Mouse (Mus musculus): ENCODE measurements around the gene Rpl15.
"Not testable (repeated sequence)": the region's sequence is repeated elsewhere in the genome, so short reads cannot be mapped to it uniquely, and the experiment has no call there.

Rpl15 gene

DNA sequence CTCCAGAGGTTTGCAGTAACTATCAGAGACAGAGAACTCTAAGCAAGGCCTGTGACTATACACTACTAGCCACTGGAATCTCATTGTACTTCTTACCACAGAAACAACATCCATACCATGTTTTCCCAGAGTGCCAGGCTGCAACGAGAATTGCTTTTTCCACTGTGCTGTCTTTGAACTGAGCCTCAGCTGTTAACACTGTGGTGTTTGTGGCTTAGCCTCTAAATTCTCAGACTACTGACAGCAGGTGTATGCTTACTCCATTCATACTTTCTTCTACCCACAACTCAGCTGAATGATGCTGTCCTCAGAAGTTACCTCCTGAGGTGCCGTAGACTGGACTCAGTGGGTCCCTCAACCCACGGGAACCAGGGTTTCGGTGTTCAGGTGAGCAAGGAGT lies 29.4 kb downstream of the Rpl15 start:
- DNase-seq (ENCODE audit: low spot score), result no peak

DNA sequence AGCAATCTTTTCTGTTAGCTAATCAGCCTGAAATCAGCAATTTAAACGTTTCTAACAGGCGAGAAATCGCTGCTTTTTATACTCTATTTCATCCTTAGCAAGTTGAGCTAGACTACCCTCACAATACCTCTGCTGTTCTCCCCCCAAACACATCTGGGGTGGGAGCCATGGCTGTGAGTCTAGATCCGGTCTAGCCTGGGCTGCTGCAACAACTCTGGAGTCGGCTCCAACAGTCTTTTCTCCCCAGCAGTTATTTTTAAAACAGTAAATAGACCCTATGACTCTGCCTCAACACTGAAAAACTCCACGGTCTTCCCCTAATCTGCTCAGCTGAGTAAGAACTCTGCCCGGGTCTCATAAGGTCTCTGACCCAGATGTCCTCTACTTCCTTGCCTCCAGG lies 31.1 kb downstream of the Rpl15 start:
- no peak for DNase-seq (ENCODE audit: low spot score)

DNA sequence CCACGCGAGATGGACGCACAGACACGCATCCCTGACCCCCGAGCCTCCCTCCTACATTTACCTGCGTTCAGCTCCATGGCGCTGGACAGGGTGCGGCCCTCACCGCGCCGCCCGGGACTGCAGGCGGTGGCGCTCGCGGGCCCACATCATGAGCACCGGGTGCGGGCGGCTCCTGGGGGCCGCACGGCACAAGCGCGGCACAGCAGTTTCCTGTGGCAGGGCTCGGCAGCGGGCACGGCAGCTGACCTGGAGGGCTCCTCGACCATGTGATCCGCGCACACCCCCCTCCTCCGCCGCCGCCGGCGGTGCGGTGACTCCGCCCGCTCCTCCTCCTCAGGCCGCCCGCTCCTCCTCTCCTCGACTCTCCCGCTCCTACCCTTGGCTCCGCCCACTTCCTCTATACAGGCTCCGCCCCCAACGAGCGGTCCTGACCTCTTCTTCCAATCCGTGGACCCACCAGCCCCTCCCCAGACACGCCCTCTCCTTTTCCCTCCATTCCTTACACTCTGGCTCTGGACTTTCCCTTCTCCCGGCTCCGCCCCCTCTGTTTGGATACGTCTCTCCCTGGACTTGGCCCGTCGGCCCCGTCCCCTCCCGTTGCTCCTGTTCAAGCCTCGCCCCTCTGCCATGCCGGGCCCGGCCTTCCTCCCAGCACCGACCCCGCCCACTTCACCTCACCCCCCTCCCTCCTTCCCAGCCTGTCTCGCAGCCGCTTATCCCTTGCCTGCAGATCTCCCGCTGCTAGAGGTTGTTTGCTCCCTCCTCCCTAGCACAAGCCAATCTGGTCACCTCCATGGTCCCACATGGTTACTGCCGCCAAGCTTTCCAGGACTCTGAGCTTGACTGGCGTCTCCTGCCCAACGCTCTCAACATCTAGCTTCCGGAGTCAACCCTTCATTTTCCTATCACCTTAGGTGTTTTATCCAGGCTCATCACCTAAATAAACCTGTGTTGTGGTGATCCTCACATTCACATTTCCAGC lies 32.1 kb downstream of the Rpl15 start, which contains the start of gene Nr1d2:
TSS of gene Nr1d2 (minus strand) at position 378 of the 982 bp plus-strand sequence.
- peak; percentile 97 for DNase-seq (ENCODE audit: low spot score)

DNA sequence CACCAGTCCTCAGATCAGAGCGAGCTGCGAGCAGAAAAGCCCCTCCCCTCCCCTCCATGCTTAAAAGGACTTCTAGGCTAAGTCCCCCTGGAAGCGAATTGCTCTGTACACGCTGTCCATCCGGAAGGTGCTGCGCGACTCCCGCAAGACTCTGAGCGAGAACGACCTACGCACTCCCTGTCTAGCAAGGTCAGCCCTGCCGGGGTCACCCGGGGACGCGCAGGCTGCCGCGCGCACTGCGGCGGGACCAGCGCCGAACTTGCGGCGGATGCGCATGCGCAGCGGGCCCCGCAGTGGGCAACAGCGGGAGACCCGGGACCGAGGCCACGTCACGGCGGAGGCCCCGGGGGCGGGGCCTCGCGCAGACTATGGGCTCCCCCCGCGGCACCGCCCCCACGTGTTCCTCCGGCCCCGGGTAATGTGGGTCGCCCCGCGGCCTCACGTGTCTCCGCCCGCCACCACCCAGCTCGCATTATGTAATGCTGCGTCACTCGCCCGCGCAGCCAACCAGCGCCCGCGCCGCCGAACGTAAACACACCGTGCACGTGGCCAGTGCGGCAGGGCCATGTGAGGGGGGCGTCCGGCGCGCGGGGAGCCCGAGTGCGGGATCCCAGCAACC lies 33.0 kb downstream of the Rpl15 start:
- peak; percentile 97 for DNase-seq (ENCODE audit: low spot score)

DNA sequence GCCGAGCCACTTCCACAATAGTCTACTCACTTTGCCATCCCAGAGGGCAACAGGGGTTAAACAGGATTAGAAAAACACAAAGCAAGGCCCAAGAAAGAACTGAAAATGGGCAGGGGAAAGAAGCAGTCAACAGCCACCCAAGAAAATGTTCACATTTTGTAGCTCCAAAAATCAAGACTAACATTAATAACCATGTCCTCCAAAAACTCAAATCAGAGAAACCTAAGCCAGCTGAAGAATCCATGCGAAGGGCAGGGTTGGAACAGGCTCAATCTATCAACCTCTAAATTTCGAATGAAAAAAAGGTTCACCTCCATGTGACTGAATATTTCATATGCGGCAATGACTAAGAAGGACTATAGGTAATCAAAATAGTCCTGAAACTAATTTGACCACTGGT lies 33.8 kb downstream of the Rpl15 start:
- DNase-seq (ENCODE audit: low spot score), result no peak

DNA sequence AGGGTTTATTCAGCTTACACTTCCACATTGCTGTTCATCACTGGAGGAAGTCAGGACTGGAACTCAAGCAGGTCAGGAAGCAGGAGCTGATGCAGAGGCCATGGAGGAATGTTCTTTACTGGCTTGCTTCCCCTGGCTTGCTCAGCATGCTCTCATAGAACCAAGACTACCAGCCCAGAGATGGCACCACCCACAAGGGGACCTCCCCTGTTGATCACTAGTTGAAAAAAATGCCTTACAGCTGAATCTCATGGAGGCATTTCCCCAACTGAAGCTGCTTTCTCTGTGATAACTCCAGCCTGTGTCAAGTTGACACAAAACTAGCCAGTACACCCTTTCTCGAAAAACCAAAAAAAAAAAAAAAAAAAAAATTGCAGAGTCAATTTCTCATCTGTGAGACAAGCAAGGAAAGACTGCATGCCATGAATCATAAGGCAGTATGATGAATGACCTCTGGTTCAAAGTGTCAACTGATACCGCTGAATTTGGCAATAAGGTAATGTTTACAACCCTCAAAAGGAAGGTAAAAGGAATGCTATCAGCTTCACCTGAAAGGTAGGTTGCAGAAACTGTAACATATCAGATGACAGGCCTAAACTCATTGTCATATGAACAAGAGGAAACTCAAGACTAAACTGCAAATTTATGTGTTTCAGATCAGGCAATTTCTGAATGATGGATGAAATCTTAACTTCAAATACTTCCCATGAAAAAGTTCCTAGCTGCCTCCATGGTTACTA lies 34.5 kb downstream of the Rpl15 start:
- DNase-seq (ENCODE audit: low spot score), result not testable (repeated sequence)

DNA sequence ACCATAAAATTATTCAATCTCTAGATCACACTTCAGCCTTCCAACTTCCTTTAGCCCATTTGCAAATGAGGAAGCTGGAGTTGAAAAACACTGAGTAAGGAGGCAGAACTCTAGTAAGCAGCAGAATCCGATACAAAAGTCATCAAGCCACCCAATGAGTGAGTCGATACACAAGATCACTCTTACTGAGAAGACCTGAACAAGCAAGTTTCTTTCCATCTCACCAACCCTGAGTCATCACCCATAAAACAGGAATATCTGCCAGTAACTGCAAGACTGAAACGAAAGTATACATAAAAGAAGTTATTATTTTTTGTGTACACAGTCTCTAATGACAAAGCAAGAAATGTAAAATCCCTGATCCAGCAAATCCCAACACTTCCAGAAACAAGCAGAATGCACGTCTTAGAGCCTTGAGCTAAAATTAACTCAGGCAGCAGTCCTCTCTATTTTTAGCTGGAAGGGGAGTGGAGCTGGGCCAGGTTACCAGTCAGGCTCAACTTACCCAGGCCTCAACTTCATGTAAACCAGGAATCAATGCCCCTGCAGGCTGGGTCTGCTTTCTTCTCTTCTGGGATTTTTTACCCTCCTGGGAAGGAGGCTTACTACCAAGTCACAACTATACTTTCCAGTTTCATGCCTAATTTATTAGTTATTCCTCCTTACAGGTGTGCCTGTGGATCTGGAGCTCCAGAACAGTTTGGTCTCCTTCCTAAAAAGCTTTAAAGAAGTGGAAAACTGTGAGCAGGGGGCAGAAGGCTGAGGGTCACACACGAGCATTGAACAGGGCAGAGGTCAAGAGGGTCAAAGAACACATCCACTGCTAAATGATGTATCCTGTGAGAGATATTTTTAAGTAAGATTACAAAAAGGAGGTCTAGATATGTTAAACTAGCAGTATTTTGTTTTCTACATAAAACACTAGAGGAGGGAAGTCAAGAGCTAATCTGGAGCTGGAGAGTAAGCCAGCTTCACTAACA lies 36.9 kb downstream of the Rpl15 start:
- DNase-seq (ENCODE audit: low spot score), result no peak

DNA sequence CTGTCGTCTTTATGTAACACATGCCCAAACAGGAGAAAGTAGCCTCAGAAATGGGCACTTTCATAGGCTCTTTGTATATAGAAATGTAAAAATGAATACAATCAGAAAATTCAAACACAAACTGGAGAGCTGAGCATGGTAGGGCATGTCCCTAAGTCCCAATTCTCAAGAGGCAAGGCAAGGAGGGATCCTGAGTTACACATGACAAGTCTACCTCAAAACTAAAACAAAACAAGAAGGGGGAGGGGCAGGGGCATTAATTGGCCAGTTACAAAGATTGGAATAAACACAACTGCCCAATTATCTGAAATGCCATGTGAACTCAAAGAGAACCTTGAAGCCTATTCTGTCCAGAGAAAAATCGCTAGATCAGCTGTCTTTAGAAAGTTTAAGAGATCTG lies 38.1 kb downstream of the Rpl15 start:
- no peak for DNase-seq (ENCODE audit: low spot score)

DNA sequence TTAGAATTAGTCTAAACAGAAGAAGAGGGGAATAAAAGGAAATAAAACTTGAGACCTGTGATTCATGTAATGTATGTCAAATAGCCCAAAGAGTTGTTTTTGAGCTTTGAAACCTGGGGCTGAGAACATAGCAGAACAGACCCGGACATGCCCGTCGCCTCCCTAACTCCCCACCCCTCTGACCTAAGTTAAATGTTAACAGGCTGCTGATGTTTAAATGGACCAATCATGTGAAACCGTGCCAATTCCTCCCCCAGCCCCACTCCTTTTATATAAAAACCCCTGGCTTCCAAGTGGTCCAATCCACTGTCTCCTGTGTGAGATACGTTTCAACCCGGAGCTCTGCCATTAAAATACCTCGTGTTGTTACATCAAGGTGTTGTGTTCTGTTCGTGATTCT lies 39.3 kb downstream of the Rpl15 start:
- not testable (repeated sequence) for DNase-seq (ENCODE audit: low spot score)

DNA sequence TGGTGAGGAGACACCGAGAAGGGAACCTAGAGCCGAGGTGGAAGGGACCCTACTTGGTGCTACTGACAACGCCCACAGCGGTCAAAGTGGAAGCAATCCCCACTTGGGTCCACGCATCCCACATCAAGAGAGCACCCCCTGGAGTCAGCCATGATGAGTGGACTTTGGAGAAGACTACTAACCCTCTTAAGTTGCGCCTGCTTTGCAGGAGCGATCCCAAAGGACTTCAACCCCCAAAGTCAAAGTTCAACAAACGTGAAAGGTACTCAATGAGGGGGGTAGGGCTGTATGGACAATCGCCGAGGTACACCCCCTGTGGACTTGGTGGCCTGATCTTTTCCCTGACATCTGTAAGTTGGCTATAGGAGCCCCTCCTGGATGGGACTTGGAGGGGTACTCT lies 41.4 kb downstream of the Rpl15 start:
- not testable (repeated sequence) for DNase-seq (ENCODE audit: low spot score)

DNA sequence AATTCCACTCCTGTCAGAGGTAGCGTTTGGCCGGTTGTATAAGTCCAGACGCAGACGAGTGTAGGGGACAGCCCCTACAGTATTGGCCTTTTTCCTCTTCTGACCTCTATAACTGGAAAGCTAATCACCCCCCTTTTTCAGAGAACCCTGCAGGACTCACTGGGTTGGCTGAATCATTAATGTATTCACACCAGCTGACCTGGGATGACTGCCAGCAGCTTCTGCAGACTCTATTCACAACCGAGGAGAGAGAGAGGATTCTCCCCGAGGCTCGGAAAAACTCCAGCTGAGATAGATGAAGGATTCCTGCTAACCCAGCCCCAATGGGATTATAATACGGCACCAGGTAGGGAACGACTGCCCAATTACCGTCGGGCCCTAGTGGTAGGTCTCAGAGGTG lies 45.0 kb downstream of the Rpl15 start:
- not testable (repeated sequence) for DNase-seq (ENCODE audit: low spot score)

DNA sequence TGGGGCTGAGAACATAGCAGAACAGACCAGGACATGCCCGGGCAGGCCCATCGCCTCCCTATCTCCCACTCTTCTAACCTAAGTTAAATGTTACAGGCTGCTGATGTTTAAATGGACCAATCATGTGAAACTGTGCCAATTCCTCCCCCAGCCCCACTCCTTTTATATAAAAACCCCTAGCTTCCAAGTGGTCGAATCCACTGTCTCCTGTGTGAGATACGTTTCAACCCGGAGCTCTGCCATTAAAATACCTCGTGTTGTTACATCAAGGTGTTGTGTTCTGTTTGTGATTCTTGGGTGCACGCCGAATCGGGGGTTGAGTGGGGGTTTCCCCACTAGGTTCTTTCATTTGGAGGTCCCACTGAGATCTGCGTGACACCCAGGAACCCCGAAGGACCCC lies 45.8 kb downstream of the Rpl15 start:
- DNase-seq (ENCODE audit: low spot score), result not testable (repeated sequence)

DNA sequence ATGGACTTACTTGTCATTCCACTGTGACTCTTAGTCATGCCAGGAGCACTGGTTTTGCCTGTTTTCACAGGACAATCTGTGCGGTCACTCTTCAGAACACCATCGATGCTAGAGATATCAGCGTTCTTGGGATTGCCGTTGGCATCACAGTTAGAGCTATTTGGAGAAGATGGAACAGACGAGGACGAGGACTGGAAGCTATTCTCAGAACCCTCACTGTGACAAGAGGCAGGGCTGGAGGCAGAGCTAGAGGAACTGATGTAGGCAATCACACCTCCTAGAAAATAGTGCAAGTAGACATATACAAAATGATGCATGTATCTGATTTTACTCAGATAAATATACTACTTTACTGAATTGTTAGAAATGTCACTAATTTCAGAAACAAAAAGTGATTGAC lies 49.2 kb downstream of the Rpl15 start:
- no peak for DNase-seq (ENCODE audit: low spot score)
